16 mouse cellular contexts compared by ENCODE assay signal in the genomic region with DNA sequence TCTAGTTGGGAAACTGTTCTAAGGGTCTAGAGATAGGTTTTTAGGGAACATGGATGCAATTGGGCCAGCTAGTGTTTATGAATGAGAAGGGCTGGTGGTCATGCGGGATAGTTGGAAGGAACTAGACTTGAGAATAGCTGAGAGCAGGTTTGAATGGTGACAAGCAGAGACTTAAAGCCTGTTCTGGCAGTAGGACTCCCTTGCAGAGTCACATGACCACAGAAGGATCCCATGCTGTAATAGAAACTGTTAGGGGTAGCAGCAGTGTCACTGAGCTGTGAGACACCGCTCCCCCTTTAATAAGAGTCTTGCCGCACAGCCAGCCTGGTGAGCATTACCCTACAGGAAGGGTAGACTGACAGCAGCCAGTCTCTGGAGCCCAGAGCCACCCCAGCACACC.
DNase-seq lines count a peak whose midpoint lies in the region; ATAC-seq and TF ChIP-seq lines count a peak whose summit lies in the region.
"Had no signal": no experiment of that assay in that cellular context is flagged by ENCODE, and none has a peak within 500 bp of the region (broad histone marks: within the 10 kb centered on the region; RNA-seq: fewer than 3 reads in every experiment).

No protein-coding gene starts in this region.

- intact Hi-C loops in heart, postnatal 25 days (cut with DNase I), result no loop called here
- intact Hi-C loops in left cerebral cortex, adult 2 months (cut with DNase I), result no loop called here
- intact Hi-C loops in left cerebral cortex, postnatal 4 days (cut with DNase I), result no loop called here

- no peaks in the 10 kb centered on the region for H3K36me3 ChIP-seq in embryonic facial prominence, embryonic 14.5 days (ENCODE audit: control insufficient read depth, insufficient read depth, low read length)
- H3K36me3 ChIP-seq in embryonic facial prominence, embryonic 10.5 days (replicated peaks), result peaks cover 18% of the 10 kb centered on the region
- H3K36me3 ChIP-seq in heart, embryonic 15.5 days, result no peaks in the 10 kb centered on the region
- peaks cover 8% of the 10 kb centered on the region for H3K36me3 ChIP-seq in C2C12 (ENCODE audit: control insufficient read depth, insufficient read depth)
- H3K36me3 ChIP-seq: embryonic facial prominence, embryonic 15.5 days; liver, embryonic 13.5 days; lung, embryonic 15.5 days had no signal

- H3K27me3 ChIP-seq in embryonic facial prominence, embryonic 14.5 days (replicated peaks; ENCODE audit: control insufficient read depth, insufficient read depth, low read length), result no peaks in the 10 kb centered on the region
- H3K27me3 ChIP-seq in embryonic facial prominence, embryonic 10.5 days (replicated peaks; ENCODE audit: low read depth, poor library complexity, severe bottlenecking), result no peaks in the 10 kb centered on the region
- H3K27me3 ChIP-seq in heart, embryonic 15.5 days, result no peaks in the 10 kb centered on the region
- H3K27me3 ChIP-seq in C2C12 (ENCODE audit: control insufficient read depth, insufficient read depth, insufficient read length), result no peaks in the 10 kb centered on the region
- H3K27me3 ChIP-seq: embryonic facial prominence, embryonic 15.5 days; liver, embryonic 13.5 days; lung, embryonic 15.5 days had no signal

- TF ChIP-seq CTCF in left cerebral cortex, adult 2 months (IDR thresholded peaks at IDR 0.05), result no peak
- no peak for TF ChIP-seq CTCF in C2C12 (IDR thresholded peaks at IDR 0.05; ENCODE audit: control insufficient read depth, insufficient read depth, insufficient read length)

- ATAC-seq in embryonic facial prominence, embryonic 14.5 days (ENCODE audit: low read depth), result no peak
- ATAC-seq in heart, embryonic 15.5 days (replicated peaks; ENCODE audit: insufficient number of reproducible peaks, insufficient read depth, low FRiP score, low read depth), result no peak
- ATAC-seq: CD4-positive, CD25-positive, alpha-beta regulatory T cell, adult 4 months; inflammation-experienced regulatory T-cells, adult 6 months; midbrain, embryonic 16.5 days had no signal

- no peak overlapping the region for H3ac ChIP-seq in C2C12 (ENCODE audit: control insufficient read depth, insufficient read length, low read depth)

- no peaks in the 10 kb centered on the region for H3K79me2 ChIP-seq in C2C12 (ENCODE audit: control insufficient read depth, insufficient read depth)

- H3K4me2 ChIP-seq in embryonic facial prominence, embryonic 14.5 days (ENCODE audit: low read depth, low read length), result no peak overlapping the region
- H3K4me2 ChIP-seq in heart, embryonic 15.5 days, result 0 out of 2 replicates have a peak overlapping the region, but pooled peaks have one; percentile 49
- H3K4me2 ChIP-seq: liver, embryonic 13.5 days had no signal

- H3K9me3 ChIP-seq in embryonic facial prominence, embryonic 14.5 days (ENCODE audit: control insufficient read depth, low read length), result no peaks in the 10 kb centered on the region
- H3K9me3 ChIP-seq in embryonic facial prominence, embryonic 10.5 days, result no peaks in the 10 kb centered on the region
- H3K9me3 ChIP-seq in heart, embryonic 15.5 days (replicated peaks), result no peaks in the 10 kb centered on the region
- H3K9me3 ChIP-seq: embryonic facial prominence, embryonic 15.5 days; forebrain, embryonic 10.5 days; liver, embryonic 13.5 days; lung, embryonic 15.5 days had no signal

- H3K4me1 ChIP-seq in embryonic facial prominence, embryonic 14.5 days (ENCODE audit: control insufficient read depth, insufficient read depth, low read length), result peaks cover 6% of the 10 kb centered on the region; the same call in 1 of the 2 replicates
- H3K4me1 ChIP-seq in embryonic facial prominence, embryonic 10.5 days, result peaks cover 12% of the 10 kb centered on the region; the same call in 1 of the 2 replicates
- H3K4me1 ChIP-seq in heart, embryonic 15.5 days (replicated peaks), result peaks cover 19% of the 10 kb centered on the region

- no peak for DNase-seq in embryonic facial prominence, embryonic 14.5 days (ENCODE audit: low spot score)
- no peak for DNase-seq in embryonic facial prominence, embryonic 10.5 days (ENCODE audit: low spot score)
- no peak for DNase-seq in heart, postnatal 25 days (ENCODE audit: low spot score)
- no peak for DNase-seq in left cerebral cortex, adult 2 months (ENCODE audit: extremely low spot score in 1 of 2, low spot score in 2 of 2)
- no peak for DNase-seq in left cerebral cortex, postnatal 4 days
- no peak for DNase-seq in T-cell, adult 2 months (ENCODE audit: low spot score)
- DNase-seq: liver, embryonic 13.5 days had no signal

- H3K9ac ChIP-seq in embryonic facial prominence, embryonic 14.5 days (ENCODE audit: low read depth, low read length), result no peak overlapping the region
- H3K9ac ChIP-seq in heart, embryonic 15.5 days, result no peak overlapping the region
- H3K9ac ChIP-seq: embryonic facial prominence, embryonic 15.5 days; liver, embryonic 13.5 days; lung, embryonic 15.5 days had no signal

- H3K79me3 ChIP-seq in C2C12 (ENCODE audit: low read depth), result no peaks in the 10 kb centered on the region

- 0 out of 2 replicates have a peak overlapping the region, but pooled peaks have one; percentile 6 for H3K27ac ChIP-seq in embryonic facial prominence, embryonic 14.5 days (replicated peaks; ENCODE audit: low read depth, low read length)
- no peak overlapping the region for H3K27ac ChIP-seq in embryonic facial prominence, embryonic 10.5 days (replicated peaks)
- H3K27ac ChIP-seq in heart, embryonic 15.5 days, result peak overlapping the region; percentile 27; the same call in 1 of the 2 replicates
- peak overlapping the region; percentile 65 for H3K27ac ChIP-seq in left cerebral cortex, adult 2 months
- H3K27ac ChIP-seq: embryonic facial prominence, embryonic 15.5 days; forebrain, embryonic 10.5 days; liver, embryonic 13.5 days; stomach, postnatal 0 days had no signal

- 96% methylated on average over 2 of the region's 3 CpGs for WGBS in embryonic facial prominence, embryonic 14.5 days
- WGBS in embryonic facial prominence, embryonic 10.5 days, result 85% methylated on average over 3 of the region's 3 CpGs
- WGBS in heart, embryonic 15.5 days, result 85% methylated on average over 3 of the region's 3 CpGs

- H3K4me3 ChIP-seq in embryonic facial prominence, embryonic 14.5 days (ENCODE audit: low read depth, low read length), result no peak overlapping the region
- H3K4me3 ChIP-seq in embryonic facial prominence, embryonic 10.5 days, result no peak overlapping the region
- no peak overlapping the region for H3K4me3 ChIP-seq in heart, embryonic 15.5 days
- no peak overlapping the region for H3K4me3 ChIP-seq in left cerebral cortex, adult 2 months
- H3K4me3 ChIP-seq in C2C12 (ENCODE audit: insufficient read depth, poor library complexity, severe bottlenecking), result no peak overlapping the region
- H3K4me3 ChIP-seq: embryonic facial prominence, embryonic 15.5 days; forebrain, embryonic 10.5 days; liver, embryonic 13.5 days; lung, embryonic 15.5 days had no signal

TF ChIP-seq in C2C12, 6 proteins besides CTCF, POLR2A, EP300 and RAD21:
- peak; percentile 69 for TF ChIP-seq USF1 (IDR thresholded peaks at IDR 0.05; ENCODE audit: low read depth)
- TF ChIP-seq MYOD1 (IDR thresholded peaks at IDR 0.05; ENCODE audit: control insufficient read depth, insufficient read length, low read depth), result no peak
- no peak for TF ChIP-seq MYOG (IDR thresholded peaks at IDR 0.05; ENCODE audit: control insufficient read depth, extremely low read depth, insufficient read length)
- no peak for TF ChIP-seq MAX (IDR thresholded peaks at IDR 0.05)
TF ChIP-seq in C2C12: peak in this region for 1.
